Mouse (Mus musculus) gonadal fat pad, adult 2 months (tissue): ENCODE measurements around the gene Slc25a45. TPM values are rescaled to one million over a fixed set of nuclear protein-coding genes. Genes with fewer than 3 reads are reported as not detected.

Experiments used
- DNase-seq: peaks from one replicate; pipeline ENCODE4 v3.0.0-alpha.2; 2012; ENCODE audit warnings: low read depth
- polyA plus RNA-seq: library from polyadenylated mRNA; depleted of rRNA; stranded (reverse); fragments of >200 nt; gene quantifications from 2 replicates; pipeline ENCODE4 v1.2.3, GENCODE M21; 2012

Gene Slc25a45
- polyA plus RNA-seq, 1 experiment, result 25.7 TPM

GRCm38 (mm10) chr19:5892262-5892661 is 14.7 kb downstream of the Slc25a45 start:
- no peak for DNase-seq

GRCm38 (mm10) chr19:5892735-5893134 is 15.1 kb downstream of the Slc25a45 start:
- no peak for DNase-seq

DNA sequence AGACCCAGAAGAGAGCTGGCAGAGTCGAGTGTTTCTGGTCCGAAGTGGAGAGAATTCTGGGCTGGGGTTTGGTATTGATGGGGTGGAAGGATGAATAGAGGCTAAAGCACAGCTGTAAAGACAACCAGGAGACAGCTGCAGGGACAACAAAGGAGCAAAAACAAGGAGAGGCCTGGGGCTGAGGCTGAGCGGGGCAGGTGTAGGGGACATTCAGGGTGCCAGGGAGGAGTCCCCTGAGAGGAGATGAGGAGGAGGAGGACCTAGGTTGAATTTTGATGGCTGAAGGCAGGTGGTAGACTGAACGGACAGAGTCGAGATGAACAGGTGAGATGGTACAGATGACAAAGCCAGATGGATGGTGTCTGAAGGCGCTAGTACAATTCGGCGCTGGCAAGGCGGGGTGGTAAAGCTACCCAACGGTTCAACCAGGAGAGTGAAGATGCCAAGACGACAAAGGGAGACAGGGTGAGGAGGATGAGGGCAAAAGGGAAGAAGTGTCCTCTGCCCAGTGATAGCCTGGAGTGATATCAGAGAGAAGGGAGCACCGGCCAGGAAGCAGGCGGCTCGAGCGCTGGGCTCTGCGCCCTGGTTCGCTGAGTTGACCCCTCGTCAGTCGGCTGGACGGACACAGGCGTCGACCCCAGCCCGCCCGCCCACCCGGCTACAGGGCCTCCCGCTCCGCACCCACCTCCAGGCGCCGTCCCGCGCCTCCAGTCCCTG is 15.8 kb downstream of the Slc25a45 start:
- no peak for DNase-seq

- no peak for DNase-seq
These were observed 16.5 kb downstream of the Slc25a45 start, which contains the start of gene Tigd3 for GRCm38 (mm10) chr19:5894002-5894678. Tigd3 (minus strand) TSS chr19:5894149.

DNA sequence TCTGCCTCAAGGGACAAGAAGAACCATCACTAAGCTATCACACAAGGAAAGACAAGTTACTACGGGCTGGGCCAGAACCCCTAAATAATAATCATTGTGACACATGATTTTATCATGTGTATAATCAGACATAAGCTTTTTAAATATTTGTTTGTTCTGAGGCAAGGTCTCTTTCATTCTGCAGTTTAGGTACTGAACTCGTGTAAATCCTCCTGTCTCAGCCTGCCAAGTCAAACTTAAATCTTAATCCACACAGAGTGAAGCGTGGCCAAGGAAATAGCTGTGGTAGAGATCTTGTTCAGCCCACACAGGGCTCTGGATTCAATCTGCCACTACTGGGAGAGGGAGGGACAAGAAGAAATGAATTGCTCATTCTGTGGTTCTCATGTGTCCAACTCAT is 29.7 kb downstream of the Slc25a45 start:
- peak; percentile 65 for DNase-seq

DNA sequence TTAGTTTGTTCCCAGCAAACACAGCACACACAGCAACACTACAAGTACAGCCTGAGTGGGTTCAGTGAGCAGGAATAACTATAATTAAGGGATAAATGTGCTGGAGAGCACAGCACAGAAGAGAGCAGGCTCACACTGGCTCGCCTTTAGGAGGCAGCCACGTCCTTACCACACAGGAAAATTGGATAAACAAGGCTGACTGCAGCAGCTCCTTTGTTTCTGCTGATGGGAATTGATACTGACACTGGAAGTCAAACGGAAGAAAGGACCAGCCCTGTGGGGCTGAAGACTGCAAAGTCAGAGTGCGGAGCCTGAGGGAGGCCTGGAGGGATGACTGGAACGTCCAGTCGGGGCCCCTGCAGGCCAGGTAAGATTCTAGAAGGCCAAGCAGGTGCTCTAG is 32.6 kb downstream of the Slc25a45 start:
- DNase-seq, result no peak

DNA sequence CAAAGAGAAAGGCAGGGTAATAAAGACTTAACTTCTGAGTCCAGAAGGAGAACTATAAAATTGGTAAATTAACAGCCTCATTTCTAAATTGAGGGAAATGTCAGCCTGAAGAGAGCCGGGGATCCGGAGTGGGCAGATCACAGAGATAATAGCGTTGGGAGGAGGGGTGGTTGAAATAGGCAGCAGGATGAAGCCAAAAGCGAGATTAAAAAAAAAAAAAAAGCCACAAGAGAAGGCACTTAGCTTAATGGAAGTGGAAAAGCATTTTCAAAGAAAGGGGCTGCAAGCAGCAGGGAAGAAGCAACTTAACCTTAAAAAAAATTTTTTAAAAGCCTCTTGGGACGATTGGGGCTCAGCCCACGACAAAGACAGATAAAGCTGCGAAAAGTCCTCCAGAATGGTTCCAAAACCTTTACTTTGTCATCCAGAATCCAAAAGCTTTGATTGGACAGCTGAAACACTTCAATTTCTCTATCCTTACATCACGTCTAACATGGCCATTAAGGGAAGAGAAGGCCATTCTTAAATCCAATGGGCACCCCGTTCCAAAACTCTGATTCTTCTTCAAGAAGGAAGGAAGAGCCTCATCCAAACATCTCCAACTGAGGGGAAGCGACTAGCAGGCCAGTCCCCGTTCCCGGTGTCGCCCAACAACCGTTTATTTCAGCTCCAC is 34.0 kb downstream of the Slc25a45 start:
- no peak for DNase-seq

- DNase-seq, result peak; percentile 89
These were observed 34.7 kb downstream of the Slc25a45 start for GRCm38 (mm10) chr19:5912103-5913006.

- no peak for DNase-seq
These were observed 35.6 kb downstream of the Slc25a45 start, which contains the start of gene Dpf2 for GRCm38 (mm10) chr19:5913007-5913719. Dpf2 (minus strand) TSS chr19:5913010.

- no peak for DNase-seq
These were observed 44.1 kb downstream of the Slc25a45 start for GRCm38 (mm10) chr19:5921715-5922114.

GRCm38 (mm10) chr19:5922119-5922942 is 44.7 kb downstream of the Slc25a45 start:
- DNase-seq, result no peak

DNA sequence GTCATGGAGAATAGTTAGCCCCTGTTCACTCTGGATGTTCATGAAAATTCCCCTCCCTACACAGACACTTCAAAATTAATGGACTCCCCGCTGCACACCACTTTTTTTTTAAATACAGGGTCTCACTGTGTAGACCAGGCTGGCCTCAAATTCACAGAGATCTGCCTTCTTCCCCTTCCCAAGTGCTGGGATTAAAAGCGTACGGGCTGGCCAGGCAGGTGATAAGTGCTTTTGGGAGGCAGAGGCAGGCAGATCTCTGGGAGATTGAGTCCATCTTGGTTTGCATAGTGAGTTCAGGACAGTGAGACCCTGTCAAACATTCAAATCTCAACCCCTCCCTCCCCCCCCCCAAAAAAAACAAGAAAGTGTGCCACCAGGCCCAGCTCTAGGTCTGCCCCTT is 45.4 kb downstream of the Slc25a45 start:
- no peak for DNase-seq

DNA sequence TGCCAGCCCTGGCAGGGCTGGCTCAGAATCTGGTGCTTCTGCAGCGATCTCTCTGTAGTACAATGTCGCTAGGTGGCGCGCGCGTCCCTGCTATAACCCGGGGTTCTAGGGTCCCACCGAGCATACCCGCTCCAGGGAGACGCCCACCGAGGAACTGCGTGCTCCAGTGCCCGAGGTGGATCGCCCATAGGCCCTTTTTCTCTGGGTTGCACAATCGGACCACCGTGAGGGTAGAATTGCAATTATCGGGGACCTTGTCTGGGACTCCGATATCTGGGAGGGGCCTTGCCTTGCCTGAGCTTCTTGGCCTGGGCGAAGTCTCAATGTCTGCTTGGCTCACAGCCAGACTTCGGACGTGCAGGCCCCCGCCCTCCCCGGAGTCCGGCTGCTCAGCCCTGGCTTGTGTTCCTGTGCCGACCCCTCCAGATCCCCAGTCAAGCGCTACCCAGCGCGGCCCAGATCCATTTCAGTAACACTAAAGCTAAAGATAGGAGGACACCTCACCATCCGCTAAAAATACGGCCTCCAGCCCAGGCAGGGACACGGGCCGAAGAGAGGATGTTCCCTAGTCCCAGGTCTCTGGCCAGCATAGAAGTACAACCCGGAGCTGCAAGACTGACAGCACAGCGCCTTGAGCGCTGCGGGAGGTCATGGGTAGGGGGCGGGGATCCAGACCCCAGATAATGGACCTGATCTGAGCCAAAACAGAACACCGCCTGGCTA is 46.5 kb downstream of the Slc25a45 start:
- no peak for DNase-seq

DNA sequence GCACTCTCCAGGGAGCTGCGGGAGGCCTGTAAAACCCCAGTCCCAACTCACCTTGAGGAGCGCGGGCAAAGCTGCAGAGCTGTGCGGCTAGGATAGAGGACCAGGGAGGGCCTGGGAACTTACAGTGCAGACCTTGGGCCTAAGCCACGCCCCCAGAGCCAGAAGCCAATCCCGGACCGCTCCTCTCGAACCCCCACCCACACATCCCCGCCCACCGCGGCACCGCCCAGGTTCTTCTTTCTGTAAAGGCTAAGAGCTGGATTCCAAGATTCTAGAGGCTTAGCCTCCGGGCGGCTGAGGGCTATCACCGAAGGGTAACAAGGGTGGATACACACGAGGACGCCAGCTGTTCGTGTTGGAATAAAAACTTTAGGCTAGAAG is 47.1 kb downstream of the Slc25a45 start, which contains the start of gene Cdc42ep2:
Gene Cdc42ep2 (minus strand): TSS at position 104 of the 381 bp plus-strand sequence.
- peak; percentile 41 for DNase-seq

GRCm38 (mm10) chr19:5925311-5925855 is 47.8 kb downstream of the Slc25a45 start:
- DNase-seq, result no peak

DNA sequence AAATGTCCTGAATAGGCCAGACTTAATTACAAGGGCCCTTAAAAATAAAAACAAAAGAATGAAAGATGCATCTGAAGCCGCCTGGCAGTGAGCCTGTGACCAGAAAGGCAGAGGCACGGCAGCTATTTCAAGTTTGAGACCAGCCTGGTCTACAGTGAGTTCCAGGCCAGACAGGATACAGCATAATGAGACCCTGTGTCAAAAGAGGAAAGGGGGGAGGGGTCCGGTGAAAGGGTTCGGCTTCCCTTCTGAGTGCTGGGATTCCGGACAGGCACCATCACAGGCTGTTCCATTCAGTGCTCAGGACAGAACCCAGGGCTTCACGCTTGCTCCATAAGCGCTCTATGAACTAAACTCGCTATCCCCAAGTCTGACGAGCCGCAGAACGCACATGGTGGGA is 49.4 kb downstream of the Slc25a45 start:
- DNase-seq, result no peak

- DNase-seq, result no peak
These were observed 49.9 kb downstream of the Slc25a45 start for GRCm38 (mm10) chr19:5927532-5927931.

DNA sequence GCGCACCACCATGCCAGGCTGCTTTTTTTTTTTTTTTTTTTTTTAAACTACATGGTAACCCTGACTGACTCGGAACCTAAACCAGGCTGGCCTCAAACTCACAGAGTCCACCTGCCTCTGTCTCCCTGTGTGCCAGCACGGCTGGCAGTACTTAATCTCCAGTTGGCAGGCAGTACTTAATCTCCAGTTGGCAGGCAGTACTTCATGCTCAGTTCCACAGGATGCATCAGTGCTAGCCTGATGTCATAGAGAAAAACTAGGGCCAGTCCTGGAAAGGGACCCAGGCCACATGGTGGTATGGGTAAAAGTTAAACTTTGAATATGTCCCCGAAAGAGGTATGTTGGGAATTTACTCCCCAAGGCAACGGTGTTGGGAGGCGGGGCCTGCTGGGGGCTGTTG is 50.5 kb downstream of the Slc25a45 start:
- DNase-seq, result no peak

GRCm38 (mm10) chr19:5928546-5928945 is 50.9 kb downstream of the Slc25a45 start:
- DNase-seq, result no peak
